Mouse (Mus musculus) embryonic fibroblast, embryonic 13.5 days (primary cell): ENCODE measurements around the gene Cacna1s.

ENCODE experiments used
- CTCF ChIP-seq: IDR thresholded peaks from 2 replicates; pipeline ENCODE4 v1.5.1; 2011; ENCODE audit warnings: mild to moderate bottlenecking, control low read depth, low read length, moderate library complexity, borderline replicate concordance; ENCODE audit not compliant: insufficient read depth
- POLR2A ChIP-seq: IDR thresholded peaks from 2 replicates; pipeline ENCODE4 v1.6.1; 2011; ENCODE audit warnings: low read depth, mild to moderate bottlenecking, control low read depth, low read length, moderate library complexity

DNA sequence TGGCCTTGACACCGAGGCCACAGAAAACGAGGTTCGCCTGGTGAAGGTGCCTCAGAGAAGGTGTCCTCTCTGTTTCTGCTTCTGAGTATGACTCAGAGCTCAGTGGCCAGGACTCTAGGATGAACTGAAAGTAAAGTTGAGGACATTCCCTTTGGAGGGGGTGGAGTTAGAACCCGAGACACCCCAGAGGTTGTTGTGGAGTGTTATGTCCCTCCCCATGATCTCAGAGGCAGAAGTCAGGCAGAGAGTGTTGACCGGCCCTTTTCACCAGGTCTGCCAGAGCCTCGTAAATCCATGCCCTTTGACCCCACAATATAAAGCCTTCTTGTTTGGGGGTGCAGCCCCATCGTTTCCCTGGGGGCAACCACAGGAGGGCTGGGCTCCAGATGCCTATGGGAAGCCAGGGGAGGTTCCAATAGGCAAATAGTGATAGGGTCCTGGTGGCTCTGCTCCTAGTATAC lies 84.6 kb downstream of the Cacna1s start:
- TF ChIP-seq CTCF (no peak), POLR2A (no peak)
